Mouse (Mus musculus) neural tube, embryonic 15.5 days (tissue): ENCODE measurements at regions not wholly inside any gene's neighbourhood (a gene's known extent, or its start where the extent isn't known, plus 50 kb on each side); places are given as distances from the start of the nearest gene placed in this dataset. TPM values are rescaled to one million over a fixed set of nuclear protein-coding genes. Genes with fewer than 3 reads are reported as not detected.

Source experiments
- ATAC-seq: fragments of 200-750 bp; cut with Nextera tagmentation; 2 replicates; pipeline ENCODE4 v1.8.0; 2017; ENCODE audit warnings: mild to moderate bottlenecking, moderate TSS enrichment, moderate library complexity; ENCODE audit not compliant: low FRiP score
- H3K27ac ChIP-seq: fragments of 300-500 bp; sonication (generic); replicated peaks from 2 replicates; pipeline ENCODE4 v1.5.1; 2015; ENCODE audit warnings: mild to moderate bottlenecking, inconsistent platforms
- H3K27me3 ChIP-seq: fragments of 300-500 bp; sonication (generic); replicated peaks from 2 replicates; pipeline ENCODE4 v1.6.1; 2015; ENCODE audit warnings: inconsistent platforms
- H3K36me3 ChIP-seq: fragments of 300-500 bp; sonication (generic); 2 replicates; pipeline ENCODE4 v1.6.1; 2015; ENCODE audit warnings: inconsistent platforms
- H3K4me1 ChIP-seq: fragments of 300-500 bp; sonication (generic); 2 replicates; pipeline ENCODE4 v1.6.1; 2015; ENCODE audit warnings: inconsistent platforms
- H3K4me2 ChIP-seq: fragments of 300-500 bp; sonication (generic); 2 replicates; pipeline ENCODE4 v1.6.1; 2015; ENCODE audit warnings: inconsistent platforms, mild to moderate bottlenecking, moderate library complexity
- H3K4me3 ChIP-seq: fragments of 300-500 bp; sonication (generic); replicated peaks from 2 replicates; pipeline ENCODE4 v1.5.1; 2015; ENCODE audit warnings: mild to moderate bottlenecking, inconsistent platforms
- H3K9ac ChIP-seq: fragments of 300-500 bp; sonication (generic); replicated peaks from 2 replicates; pipeline ENCODE4 v1.6.1; 2015; ENCODE audit warnings: mild to moderate bottlenecking, inconsistent platforms
- H3K9me3 ChIP-seq: fragments of 300-500 bp; sonication (generic); replicated peaks from 2 replicates; pipeline ENCODE4 v1.6.1; 2016; ENCODE audit warnings: inconsistent platforms
- WGBS: fragments of 180-500 bp; shearing (Covaris S2); methylation state at CpG from one replicate; pipeline ENCODE4 v1.1.7; 2015; ENCODE audit warnings: mixed read lengths; 5-methylcytosine and 5-hydroxymethylcytosine counted together
- microRNA-seq: library from miRNA; unstranded; fragments of <30 nt; microRNA quantifications from one replicate; pipeline ENCODE4, GENCODE M21; 2017

GRCm38 (mm10) chr5:64744455-64744854 is 58.7 kb upstream of the Klf3 start:
- Histone ChIP-seq H3K4me1 (peaks cover 6% of the 10 kb centered on the region), H3K27ac (no peak overlapping the region), H3K4me3 (no peak overlapping the region), H3K4me2 (no peak overlapping the region), H3K36me3 (no peaks in the 10 kb centered on the region), H3K9me3 (no peaks in the 10 kb centered on the region), H3K27me3 (no peaks in the 10 kb centered on the region), H3K9ac (no peak overlapping the region)
- 95% methylated on average over 5 of the region's 5 CpGs for WGBS
- ATAC-seq, result no peak

DNA sequence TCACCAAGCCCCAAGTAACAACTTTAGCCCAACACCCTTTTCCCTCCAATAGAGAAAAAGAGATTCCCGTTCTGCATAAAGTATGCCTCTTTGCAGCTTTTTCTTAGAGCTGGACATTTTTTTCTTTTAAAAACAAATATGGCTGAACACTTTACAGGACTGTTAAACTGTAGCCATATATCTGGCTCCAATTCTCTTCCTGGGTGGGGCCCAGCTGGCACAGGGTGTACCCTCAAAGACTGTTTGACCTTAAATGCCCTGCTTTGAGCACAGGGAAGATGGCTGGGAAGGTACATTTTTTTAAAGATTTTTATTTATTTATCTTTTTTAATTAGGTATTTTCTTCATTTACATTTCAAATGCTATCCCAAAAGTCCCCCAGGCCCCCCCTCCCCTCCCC is 55.7 kb upstream of the Klf3 start:
- 29% methylated on average over 1 of the region's 1 CpGs for WGBS
- Histone ChIP-seq H3K4me2 (no peak overlapping the region), H3K9ac (no peak overlapping the region), H3K27me3 (no peaks in the 10 kb centered on the region), H3K9me3 (no peaks in the 10 kb centered on the region), H3K27ac (no peak overlapping the region), H3K36me3 (no peaks in the 10 kb centered on the region), H3K4me3 (no peak overlapping the region), H3K4me1 (no peaks in the 10 kb centered on the region)
- ATAC-seq, result no peak

GRCm38 (mm10) chr5:64749415-64750166 is 53.6 kb upstream of the Klf3 start:
- no peaks in the 10 kb centered on the region for H3K9me3 ChIP-seq
- 72% methylated on average over 14 of the region's 14 CpGs for WGBS
- no peaks in the 10 kb centered on the region for H3K4me1 ChIP-seq
- no peak overlapping the region for H3K4me2 ChIP-seq
- no peaks in the 10 kb centered on the region for H3K27me3 ChIP-seq
- H3K4me3 ChIP-seq, result no peak overlapping the region
- no peak for ATAC-seq
- no peaks in the 10 kb centered on the region for H3K36me3 ChIP-seq
- no peak overlapping the region for H3K27ac ChIP-seq
- H3K9ac ChIP-seq, result no peak overlapping the region

GRCm38 (mm10) chr5:64750406-64750805 is 52.8 kb upstream of the Klf3 start:
- Histone ChIP-seq H3K9ac (no peak overlapping the region), H3K4me3 (no peak overlapping the region), H3K9me3 (no peaks in the 10 kb centered on the region), H3K4me2 (no peak overlapping the region), H3K27me3 (no peaks in the 10 kb centered on the region), H3K36me3 (no peaks in the 10 kb centered on the region), H3K27ac (no peak overlapping the region), H3K4me1 (no peaks in the 10 kb centered on the region)
- ATAC-seq, result no peak
- 97% methylated on average over 3 of the region's 3 CpGs for WGBS

GRCm38 (mm10) chr5:64750976-64751656 is 52.1 kb upstream of the Klf3 start:
- H3K36me3 ChIP-seq, result no peaks in the 10 kb centered on the region
- no peak overlapping the region for H3K9ac ChIP-seq
- no peaks in the 10 kb centered on the region for H3K4me1 ChIP-seq
- no peak overlapping the region for H3K27ac ChIP-seq
- no peak overlapping the region for H3K4me3 ChIP-seq
- no peak for ATAC-seq
- 72% methylated on average over 7 of the region's 7 CpGs for WGBS
- H3K27me3 ChIP-seq, result no peaks in the 10 kb centered on the region
- H3K9me3 ChIP-seq, result no peaks in the 10 kb centered on the region
- H3K4me2 ChIP-seq, result no peak overlapping the region

DNA sequence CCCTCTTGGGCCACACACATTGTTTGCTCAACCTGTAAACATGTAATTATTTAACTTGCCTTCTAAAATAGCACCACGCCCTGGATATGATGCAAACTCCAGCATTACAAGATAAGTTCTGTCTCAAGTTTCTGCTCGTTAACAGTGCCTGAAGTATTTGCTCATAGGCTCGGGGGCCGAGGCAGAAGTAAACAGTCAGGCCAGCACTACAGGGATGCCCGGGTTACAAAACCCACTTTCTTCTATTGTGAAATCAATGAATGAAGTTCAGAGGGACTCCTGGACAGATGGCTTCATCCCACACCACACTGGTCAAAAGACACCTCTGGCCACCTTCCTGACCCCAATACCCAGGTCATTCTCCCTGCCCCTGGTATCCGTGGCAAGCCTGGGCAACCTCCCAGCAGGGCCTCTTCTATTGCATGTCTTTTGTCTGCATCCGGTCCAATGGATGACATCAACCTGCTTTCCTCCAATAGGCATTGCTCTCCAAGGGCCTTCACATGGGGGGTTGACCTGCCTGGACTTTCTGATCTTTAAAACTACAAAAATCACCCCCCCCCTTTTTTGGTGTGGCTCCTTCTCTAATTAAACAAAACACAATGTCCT is 49.9 kb upstream of the Klf3 start:
- WGBS, result 71% methylated on average over 7 of the region's 7 CpGs
- H3K9ac ChIP-seq, result no peak overlapping the region

More for the DNA sequence above, 49.9 kb upstream of the Klf3 start:
- Histone ChIP-seq H3K4me3 (no peak overlapping the region), H3K4me2 (no peak overlapping the region), H3K4me1 (no peaks in the 10 kb centered on the region), H3K36me3 (no peaks in the 10 kb centered on the region), H3K27ac (no peak overlapping the region), H3K27me3 (no peaks in the 10 kb centered on the region), H3K9me3 (no peaks in the 10 kb centered on the region)
- no peak for ATAC-seq

Small RNA genes in the stretch of these regions (microRNA-seq; reads per million reads assigned to microRNA genes)
- not detected for gene Gm25306
